Mouse (Mus musculus) liver, embryonic 14.5 days (tissue): ENCODE data around the gene Smim1.
A peak's percentile ranks its signal among the peaks of the same experiment; 100 is the strongest.

Source experiments
- CTCF ChIP-seq: IDR thresholded peaks from 2 replicates; pipeline ENCODE4 v1.5.1; 2016; ENCODE audit warnings: antibody characterized with exemption, low read depth, control low read depth
- EP300 ChIP-seq: IDR thresholded peaks from 2 replicates; pipeline ENCODE4 v1.6.1; 2016; ENCODE audit warnings: antibody characterized with exemption, low read depth

GRCm38 (mm10) chr4:154064827-154065773 lies 39.1 kb upstream of the Smim1 start:
- TF ChIP-seq CTCF (peak; percentile 92), EP300 (no peak)
